Mouse (Mus musculus): Measurements from ENCODE around the gene Poln.

Gene Poln

GRCm38 (mm10) chr5:34186961-34187391, 17.7 kb upstream of the Poln start:
- DNase-seq (ENCODE audit: low spot score in 2 of 2), result no peak

- DNase-seq (ENCODE audit: low spot score in 2 of 2), result no peak
Measured at GRCm38 (mm10) chr5:34186391-34186790, 17.1 kb upstream of the Poln start.

- DNase-seq (ENCODE audit: low spot score in 2 of 2), result no peak
Measured at GRCm38 (mm10) chr5:34185791-34186190, 16.5 kb upstream of the Poln start.

GRCm38 (mm10) chr5:34185051-34185580, 15.9 kb upstream of the Poln start:
- DNase-seq (ENCODE audit: low spot score in 2 of 2), result peak in 1 of 2 experiments; percentile 1

GRCm38 (mm10) chr5:34183976-34184375, 14.7 kb upstream of the Poln start:
- DNase-seq (ENCODE audit: low spot score in 2 of 2), result peak; percentile 1 to 3

GRCm38 (mm10) chr5:34183156-34183880, 14.1 kb upstream of the Poln start:
- peak; percentile 2 to 7 for DNase-seq (ENCODE audit: low spot score in 2 of 2)

- DNase-seq (ENCODE audit: low spot score in 2 of 2), result peak; percentile 2 to 4
Measured at GRCm38 (mm10) chr5:34182486-34182885, 13.2 kb upstream of the Poln start.

- peak in 1 of 2 experiments; percentile 2 for DNase-seq (ENCODE audit: low spot score in 2 of 2)
Measured at GRCm38 (mm10) chr5:34177821-34178220, 8.6 kb upstream of the Poln start.

GRCm38 (mm10) chr5:34177091-34177490, 7.8 kb upstream of the Poln start:
- peak in 1 of 2 experiments; percentile 1 for DNase-seq (ENCODE audit: low spot score in 2 of 2)

- DNase-seq (ENCODE audit: low spot score in 2 of 2), result peak in 1 of 2 experiments; percentile 2
Measured at GRCm38 (mm10) chr5:34176691-34177090, 7.4 kb upstream of the Poln start.

GRCm38 (mm10) chr5:34175403-34175694, 6.1 kb upstream of the Poln start:
- peak in 1 of 2 experiments; percentile 1 for DNase-seq (ENCODE audit: low spot score in 2 of 2)

GRCm38 (mm10) chr5:34174550-34175402, 5.5 kb upstream of the Poln start:
- no peak for DNase-seq (ENCODE audit: low spot score in 2 of 2)

GRCm38 (mm10) chr5:34174021-34174420, 4.8 kb upstream of the Poln start:
- DNase-seq (ENCODE audit: low spot score in 2 of 2), result no peak

- DNase-seq (ENCODE audit: low spot score in 2 of 2), result no peak
Measured at GRCm38 (mm10) chr5:34170726-34171125, 1.5 kb upstream of the Poln start.

- DNase-seq (ENCODE audit: low spot score in 2 of 2), result no peak
Measured at GRCm38 (mm10) chr5:34169954-34170353, 706 bp upstream of the Poln start.

- no peak for DNase-seq (ENCODE audit: low spot score in 2 of 2)
Measured at GRCm38 (mm10) chr5:34167857-34168256, 1.4 kb downstream of the Poln start.

GRCm38 (mm10) chr5:34165793-34166192, 3.5 kb downstream of the Poln start:
- no peak for DNase-seq (ENCODE audit: low spot score in 2 of 2)

GRCm38 (mm10) chr5:34148476-34148875, 20.8 kb downstream of the Poln start:
- no peak for DNase-seq (ENCODE audit: low spot score in 2 of 2)

- no peak for DNase-seq (ENCODE audit: low spot score in 2 of 2)
Measured at GRCm38 (mm10) chr5:34147554-34147953, 21.7 kb downstream of the Poln start.

- peak in 1 of 2 experiments; percentile 7 for DNase-seq (ENCODE audit: low spot score in 2 of 2)
Measured at GRCm38 (mm10) chr5:34139751-34140150, 29.5 kb downstream of the Poln start.

- DNase-seq (ENCODE audit: low spot score in 2 of 2), result no peak
Measured at GRCm38 (mm10) chr5:34132731-34133130, 36.5 kb downstream of the Poln start.

GRCm38 (mm10) chr5:34124131-34124530, 45.1 kb downstream of the Poln start:
- no peak for DNase-seq (ENCODE audit: low spot score in 2 of 2)
